Mouse (Mus musculus): ENCODE measurements around the gene Grap2.

- TF ChIP-seq POLR2A (IDR thresholded peaks at IDR 0.05; ENCODE audit: extremely low read depth, insufficient read depth, low read length), result no peak
- TF ChIP-seq CTCF (IDR thresholded peaks at IDR 0.05; ENCODE audit: low read depth, low read length), result no peak
These were observed 2.2 kb upstream of the Grap2 start for GRCm38 (mm10) chr15:80570226-80570625.

Measured in liver, adult 2 months (tissue).